Mouse (Mus musculus): Measurements from ENCODE around the gene Mfsd6. TPM values are rescaled to one million over a fixed set of nuclear protein-coding genes. Genes with fewer than 3 reads are reported as not detected.

Gene Mfsd6
- total RNA-seq, 4 experiments from 2014 or later: 3.4 to 4.9 (median 4.2) TPM

- no peak for DNase-seq (ENCODE audit: low spot score in 2 of 2)
Observed at GRCm38 (mm10) chr1:52640736-52641135, 86.5 kb downstream of the Mfsd6 start.

- no peak for DNase-seq (ENCODE audit: low spot score in 2 of 2)
Observed at GRCm38 (mm10) chr1:52640266-52640665, 87.0 kb downstream of the Mfsd6 start.

GRCm38 (mm10) chr1:52639090-52639489 lies 88.2 kb downstream of the Mfsd6 start:
- DNase-seq (ENCODE audit: low spot score in 2 of 2): no peak

- no peak for DNase-seq (ENCODE audit: low spot score in 2 of 2)
Observed at GRCm38 (mm10) chr1:52638101-52638500, 89.2 kb downstream of the Mfsd6 start.

GRCm38 (mm10) chr1:52635932-52636331 lies 91.3 kb downstream of the Mfsd6 start:
- DNase-seq (ENCODE audit: low spot score in 2 of 2): no peak

- DNase-seq (ENCODE audit: low spot score in 2 of 2): no peak
Observed at GRCm38 (mm10) chr1:52634251-52634650, 93.0 kb downstream of the Mfsd6 start.

GRCm38 (mm10) chr1:52631570-52631969 lies 95.7 kb downstream of the Mfsd6 start:
- DNase-seq (ENCODE audit: low spot score in 2 of 2): no peak

- DNase-seq (ENCODE audit: low spot score in 2 of 2): no peak
Observed at GRCm38 (mm10) chr1:52630937-52631299, 96.3 kb downstream of the Mfsd6 start.

GRCm38 (mm10) chr1:52630248-52630936 lies 96.9 kb downstream of the Mfsd6 start, which contains the start of gene Nemp2:
Nemp2 (plus strand) TSS chr1:52630703.
- peak; percentile 86 to 90 for DNase-seq (ENCODE audit: low spot score in 2 of 2)

GRCm38 (mm10) chr1:52620442-52620841 lies 106.8 kb downstream of the Mfsd6 start:
- DNase-seq (ENCODE audit: low spot score in 2 of 2): no peak

GRCm38 (mm10) chr1:52618217-52618616 lies 109.0 kb downstream of the Mfsd6 start:
- no peak for DNase-seq (ENCODE audit: low spot score in 2 of 2)

GRCm38 (mm10) chr1:52608486-52608885 lies 118.8 kb downstream of the Mfsd6 start:
- no peak for DNase-seq (ENCODE audit: low spot score in 2 of 2)

- DNase-seq (ENCODE audit: low spot score in 2 of 2): no peak
Observed at GRCm38 (mm10) chr1:52607700-52608099, 119.6 kb downstream of the Mfsd6 start.

Other genes with a start within 250 kb of the Mfsd6 start
- 10 to 100 TPM in 2 of 4 experiments, 1 to 10 TPM in 2; 9.2 to 11.5 (median 10.4) TPM for gene Nab1, start 226.8 kb downstream of the Mfsd6 start, total RNA-seq (2022)
- under 1 TPM; 0.17 to 0.54 (median 0.47) TPM for gene Nemp2, start 96.8 kb downstream of the Mfsd6 start, total RNA-seq (2022)
- 1 to 10 TPM; 4.4 to 7.6 (median 6.5) TPM for gene Inpp1, start 90.2 kb upstream of the Mfsd6 start, total RNA-seq (2022)
- gene Hibch, start 117.5 kb upstream of the Mfsd6 start, total RNA-seq (2022): 10 to 100 TPM; 33.8 to 38.1 (median 36.5) TPM